Mouse (Mus musculus): ENCODE data around the gene Olfr1269. TPM values are rescaled to one million over a fixed set of nuclear protein-coding genes. Genes with fewer than 3 reads are reported as not detected.

Gene Olfr1269
- not detected in 2 replicates for polyA plus RNA-seq (2016; fragmentation: Nextera tagmentation; extraction: Ambion mirVana)

DNA sequence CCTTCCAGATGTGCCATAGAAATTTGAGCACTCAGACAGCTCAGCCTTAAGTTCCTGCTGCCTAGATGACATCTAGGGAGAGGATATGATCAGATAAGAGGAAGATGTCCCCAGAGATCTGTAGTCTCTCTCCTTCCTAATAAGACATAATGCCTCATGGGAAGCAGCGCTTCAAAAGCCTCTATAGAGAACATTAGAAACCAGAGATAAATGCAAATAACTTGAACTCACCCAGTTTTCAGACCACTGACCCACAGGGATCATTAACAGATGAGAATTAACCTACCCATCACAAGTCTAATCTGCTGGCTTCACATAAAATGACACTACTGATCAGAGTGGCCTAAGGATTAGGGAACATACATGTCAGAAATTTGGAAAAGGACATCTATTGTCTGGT is at the start of gene Olfr1269:
Gene Olfr1269 (minus strand): TSS at position 101 of the 400 bp plus-strand sequence.
- no peak within 1 kb of the TSS for H3K4me3 ChIP-seq
- H3K4me2 ChIP-seq (replicated peaks): no peak within 1 kb of the TSS
- H3K4me1 ChIP-seq: no peaks in the 10 kb centered on the region
- H3K9me3 ChIP-seq (replicated peaks): no peaks in the 10 kb centered on the region
- no peaks in the 10 kb centered on the region for H3K27me3 ChIP-seq
- H3K9ac ChIP-seq: no peak within 1 kb of the TSS
- H3K27ac ChIP-seq: no peak within 1 kb of the TSS
- no peak for ATAC-seq (ENCODE audit: low FRiP score)
- 84% methylated on average over 1 of the region's 1 CpGs for WGBS
- no peaks in the 10 kb centered on the region for H3K36me3 ChIP-seq

DNA sequence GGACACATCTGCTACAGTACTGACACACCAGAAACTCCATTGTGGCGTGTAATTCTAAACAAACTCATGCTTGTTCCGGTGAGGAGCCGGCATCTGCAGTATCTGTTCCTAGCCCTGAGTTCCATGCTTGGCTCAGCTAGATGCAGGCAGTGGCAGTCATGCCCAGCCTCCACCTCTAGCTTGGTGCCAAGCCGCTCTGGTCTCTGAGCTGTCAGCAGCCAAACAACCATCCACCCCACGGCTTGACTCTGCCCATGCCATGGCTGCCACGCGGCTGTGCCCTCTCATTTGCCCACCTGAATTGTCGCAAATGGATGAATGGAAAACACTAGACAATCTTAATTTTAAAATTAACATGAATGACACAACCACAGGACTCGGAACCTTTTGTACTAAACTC is 32.7 kb upstream of the Olfr1269 start:
- Histone ChIP-seq H3K36me3 (no peaks in the 10 kb centered on the region), H3K9me3 (replicated peaks) (no peaks in the 10 kb centered on the region), H3K4me3 (no peak overlapping the region), H3K9ac (no peak overlapping the region), H3K27ac (no peak overlapping the region), H3K4me2 (replicated peaks) (no peak overlapping the region), H3K27me3 (no peaks in the 10 kb centered on the region), H3K4me1 (no peaks in the 10 kb centered on the region)
- 95% methylated on average over 9 of the region's 9 CpGs for WGBS
- no peak for ATAC-seq (ENCODE audit: low FRiP score)

DNA sequence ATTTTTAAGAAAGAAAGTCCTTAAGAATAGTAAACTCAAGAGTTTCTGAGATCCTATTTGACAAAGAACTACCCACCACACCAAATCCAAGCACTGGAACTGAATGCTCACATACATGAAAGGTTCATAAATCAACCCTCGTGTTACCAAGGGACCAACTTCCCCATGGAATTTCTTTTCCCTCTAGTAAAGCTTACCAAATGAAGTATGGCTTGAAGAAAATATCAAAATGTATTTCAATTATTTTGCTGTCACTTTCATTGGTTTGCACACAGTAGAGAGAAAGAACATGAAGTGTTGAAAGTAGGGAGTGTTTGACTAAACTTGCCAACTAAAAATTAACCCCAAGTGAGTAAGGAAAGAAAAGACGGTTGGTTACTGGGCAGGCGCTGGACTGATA is 31.8 kb upstream of the Olfr1269 start, which contains the start of gene Olfr1270:
Gene Olfr1270 (minus strand): TSS at position 101 of the 400 bp plus-strand sequence.
- H3K36me3 ChIP-seq: no peaks in the 10 kb centered on the region
- H3K9me3 ChIP-seq (replicated peaks): no peaks in the 10 kb centered on the region
- H3K4me2 ChIP-seq (replicated peaks): no peak within 1 kb of the TSS
- 82% methylated on average over 3 of the region's 3 CpGs for WGBS
- ATAC-seq (ENCODE audit: low FRiP score): no peak
- H3K27ac ChIP-seq: no peak within 1 kb of the TSS
- H3K9ac ChIP-seq: no peak within 1 kb of the TSS
- H3K27me3 ChIP-seq: no peaks in the 10 kb centered on the region
- H3K4me1 ChIP-seq: no peaks in the 10 kb centered on the region
- H3K4me3 ChIP-seq: no peak within 1 kb of the TSS

DNA sequence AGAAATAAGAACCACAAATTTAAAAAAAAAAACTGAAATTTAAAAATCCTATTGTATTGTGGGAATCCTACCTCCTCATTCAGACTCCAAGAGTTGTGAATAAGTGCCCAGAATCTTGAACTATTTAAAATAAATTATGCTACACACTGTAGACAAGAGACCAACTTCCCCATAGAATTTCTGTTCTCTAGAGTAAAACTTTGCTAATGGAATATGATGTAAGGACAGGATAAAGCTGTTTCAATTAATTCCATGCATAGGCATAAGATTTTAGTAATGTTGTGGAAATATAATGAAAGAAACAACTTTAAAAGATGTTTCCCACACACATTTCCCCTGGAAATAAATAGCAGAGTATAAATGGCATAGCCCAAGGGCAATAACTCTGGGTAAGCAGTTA is 21.0 kb upstream of the Olfr1269 start, which contains the start of gene Olfr32:
Gene Olfr32 (minus strand): TSS at position 101 of the 400 bp plus-strand sequence.
- Histone ChIP-seq H3K4me1 (no peaks in the 10 kb centered on the region), H3K9me3 (replicated peaks) (no peaks in the 10 kb centered on the region), H3K27ac (no peak within 1 kb of the TSS), H3K27me3 (no peaks in the 10 kb centered on the region), H3K9ac (no peak within 1 kb of the TSS), H3K36me3 (no peaks in the 10 kb centered on the region), H3K4me2 (replicated peaks) (no peak within 1 kb of the TSS), H3K4me3 (no peak within 1 kb of the TSS)
- ATAC-seq (ENCODE audit: low FRiP score): no peak

DNA sequence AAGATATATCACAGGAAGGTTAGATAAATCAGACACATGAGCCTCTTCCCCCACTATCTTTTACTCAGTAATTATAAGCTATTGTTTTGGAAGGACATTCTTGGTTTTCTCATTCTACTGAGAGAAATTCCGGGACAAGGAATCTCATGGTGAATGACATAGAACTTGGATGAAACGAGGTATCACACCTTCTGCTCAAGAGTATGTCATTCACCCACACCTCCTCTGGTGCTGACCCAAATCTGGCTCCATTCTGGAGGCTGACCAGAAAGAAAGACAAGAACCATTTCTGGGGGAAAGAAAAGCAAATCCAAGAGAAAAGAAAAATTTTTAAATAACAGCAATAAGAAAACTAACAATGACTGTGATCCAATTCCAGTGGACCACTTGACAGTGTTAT is 51.1 kb downstream of the Olfr1269 start:
- no peak overlapping the region for H3K4me2 ChIP-seq (replicated peaks)
- no peak overlapping the region for H3K27ac ChIP-seq
- 80% methylated on average over 2 of the region's 2 CpGs for WGBS
- H3K4me3 ChIP-seq: no peak overlapping the region
- H3K36me3 ChIP-seq: no peaks in the 10 kb centered on the region
- no peaks in the 10 kb centered on the region for H3K4me1 ChIP-seq
- H3K9ac ChIP-seq: no peak overlapping the region
- H3K27me3 ChIP-seq: no peaks in the 10 kb centered on the region
- ATAC-seq (ENCODE audit: low FRiP score): no peak
- H3K9me3 ChIP-seq (replicated peaks): no peaks in the 10 kb centered on the region

Other genes starting within 250 kb of the Olfr1269 start
- gene Olfr1257, start 243.0 kb downstream of the Olfr1269 start, polyA plus RNA-seq (2016; fragmentation: Nextera tagmentation; extraction: Ambion mirVana): not detected in 2 replicates
- gene Olfr1258, start 194.1 kb downstream of the Olfr1269 start, polyA plus RNA-seq (2016; fragmentation: Nextera tagmentation; extraction: Ambion mirVana): not detected in 2 replicates
- gene Olfr1259, start 172.7 kb downstream of the Olfr1269 start, polyA plus RNA-seq (2016; fragmentation: Nextera tagmentation; extraction: Ambion mirVana): not detected in 2 replicates
- not detected in 2 replicates for gene Olfr1260, start 147.1 kb downstream of the Olfr1269 start, polyA plus RNA-seq (2016; fragmentation: Nextera tagmentation; extraction: Ambion mirVana)
- gene Olfr1261, start 130.2 kb downstream of the Olfr1269 start, polyA plus RNA-seq (2016; fragmentation: Nextera tagmentation; extraction: Ambion mirVana): not detected in 2 replicates
- not detected in 2 replicates for gene Olfr1262, start 121.3 kb downstream of the Olfr1269 start, polyA plus RNA-seq (2016; fragmentation: Nextera tagmentation; extraction: Ambion mirVana)
- not detected in 2 replicates for gene Olfr1263, start 109.3 kb downstream of the Olfr1269 start, polyA plus RNA-seq (2016; fragmentation: Nextera tagmentation; extraction: Ambion mirVana)
- gene Olfr1264, start 95.8 kb downstream of the Olfr1269 start, polyA plus RNA-seq (2016; fragmentation: Nextera tagmentation; extraction: Ambion mirVana): not detected in 2 replicates
- not detected in 2 replicates for gene Olfr1265, start 86.1 kb downstream of the Olfr1269 start, polyA plus RNA-seq (2016; fragmentation: Nextera tagmentation; extraction: Ambion mirVana)
- not detected in 2 replicates for gene Olfr140, start 57.8 kb downstream of the Olfr1269 start, polyA plus RNA-seq (2016; fragmentation: Nextera tagmentation; extraction: Ambion mirVana)
- gene Olfr32, start 20.9 kb upstream of the Olfr1269 start, polyA plus RNA-seq (2016; fragmentation: Nextera tagmentation; extraction: Ambion mirVana): not detected in 2 replicates
- not detected in 2 replicates for gene Olfr1270, start 31.7 kb upstream of the Olfr1269 start, polyA plus RNA-seq (2016; fragmentation: Nextera tagmentation; extraction: Ambion mirVana)
- gene Olfr1506, start 103.1 kb upstream of the Olfr1269 start, polyA plus RNA-seq (2016; fragmentation: Nextera tagmentation; extraction: Ambion mirVana): not detected in 2 replicates
- gene Olfr142, start 136.2 kb upstream of the Olfr1269 start, polyA plus RNA-seq (2016; fragmentation: Nextera tagmentation; extraction: Ambion mirVana): not detected in 2 replicates
- gene Olfr1271, start 149.6 kb upstream of the Olfr1269 start, polyA plus RNA-seq (2016; fragmentation: Nextera tagmentation; extraction: Ambion mirVana): not detected in 2 replicates
- gene Olfr1272, start 171.4 kb upstream of the Olfr1269 start, polyA plus RNA-seq (2016; fragmentation: Nextera tagmentation; extraction: Ambion mirVana): not detected in 2 replicates
- 0.09 TPM in 1 of 2 replicates, not detected in the other for gene Gm13769, start 200.8 kb upstream of the Olfr1269 start, polyA plus RNA-seq (2016; fragmentation: Nextera tagmentation; extraction: Ambion mirVana)